Mouse (Mus musculus) neutrophil, adult 5-6 weeks (primary cell): ENCODE results near the gene Wdr31. TPM values are rescaled to one million over a fixed set of nuclear protein-coding genes. Genes with fewer than 3 reads are reported as not detected.
A peak's percentile ranks its signal among the peaks of the same experiment; 100 is the strongest.
"Not testable (repeated sequence)": the region's sequence is repeated elsewhere in the genome, so short reads cannot be mapped to it uniquely, and the experiment has no call there.

Experiments
- ATAC-seq: fragments of 151-379, 151-347 bp; 2 replicates; pipeline ENCODE4 v1.8.0; 2017; ENCODE audit warnings: mild to moderate bottlenecking, moderate TSS enrichment; ENCODE audit not compliant: insufficient number of reproducible peaks, poor library complexity, low FRiP score, severe bottlenecking; ENCODE audit errors: extremely low read depth
- total RNA-seq: library from RNA; stranded (forward); fragments of 200-1000 nt; gene quantifications from 2 replicates; pipeline ENCODE4 v1.2.3, GENCODE M21; 2017

Wdr31 gene
- total RNA-seq, 1 experiment from 2014 or later: 0.35 TPM

GRCm38 (mm10) chr4:62501534-62501933 lies 30.8 kb upstream of the Wdr31 start:
- ATAC-seq: no peak

GRCm38 (mm10) chr4:62500799-62501198 lies 30.1 kb upstream of the Wdr31 start:
- no peak for ATAC-seq

- ATAC-seq: no peak
Observed at GRCm38 (mm10) chr4:62496815-62497214, 26.1 kb upstream of the Wdr31 start.

- ATAC-seq: no peak
Observed at GRCm38 (mm10) chr4:62495946-62496345, 25.2 kb upstream of the Wdr31 start.

GRCm38 (mm10) chr4:62494230-62494629 lies 23.5 kb upstream of the Wdr31 start:
- ATAC-seq: no peak

- no peak for ATAC-seq
Observed at GRCm38 (mm10) chr4:62492682-62493081, 22.0 kb upstream of the Wdr31 start.

GRCm38 (mm10) chr4:62487914-62488313 lies 17.2 kb upstream of the Wdr31 start:
- ATAC-seq: no peak

GRCm38 (mm10) chr4:62487172-62487571 lies 16.5 kb upstream of the Wdr31 start:
- ATAC-seq: no peak

- ATAC-seq: no peak
Observed at GRCm38 (mm10) chr4:62486162-62486696, 15.5 kb upstream of the Wdr31 start.

- ATAC-seq: no peak
Observed at GRCm38 (mm10) chr4:62485450-62486161, 14.9 kb upstream of the Wdr31 start.

- ATAC-seq: no peak
Observed at GRCm38 (mm10) chr4:62484928-62485327, 14.2 kb upstream of the Wdr31 start.

- ATAC-seq: peak; percentile 75
Observed at GRCm38 (mm10) chr4:62480709-62481605, 10.3 kb upstream of the Wdr31 start.

- ATAC-seq: peak; percentile 41; the same call in 1 of the 2 replicates
Observed at GRCm38 (mm10) chr4:62479937-62480708, 9.4 kb upstream of the Wdr31 start, which contains the start of gene Bspry. Bspry (plus strand) TSS chr4:62480053.

GRCm38 (mm10) chr4:62479593-62479936 lies 8.9 kb upstream of the Wdr31 start:
- not testable (repeated sequence) for ATAC-seq

- no peak for ATAC-seq
Observed at GRCm38 (mm10) chr4:62477542-62478244, 7.0 kb upstream of the Wdr31 start.

GRCm38 (mm10) chr4:62475793-62476192 lies 5.1 kb upstream of the Wdr31 start:
- no peak for ATAC-seq

GRCm38 (mm10) chr4:62475131-62475530 lies 4.4 kb upstream of the Wdr31 start:
- no peak for ATAC-seq

GRCm38 (mm10) chr4:62472071-62472470 lies 1.4 kb upstream of the Wdr31 start:
- ATAC-seq: no peak

- no peak for ATAC-seq
Observed at GRCm38 (mm10) chr4:62468158-62468557, 2.5 kb downstream of the Wdr31 start.
